Mouse (Mus musculus) ES-Bruce4 (cell line): ENCODE data around the gene Hypk.

Source experiments
- CTCF ChIP-seq: IDR thresholded peaks from one replicate; pipeline ENCODE4 v1.8.1; 2011; ENCODE audit warnings: low read depth, low read length
- EP300 ChIP-seq: IDR thresholded peaks from 2 replicates; pipeline ENCODE4 v1.6.1; 2011; ENCODE audit warnings: low read depth, low read length; ENCODE audit not compliant: insufficient read depth
- POLR2A ChIP-seq: IDR thresholded peaks from one replicate; pipeline ENCODE4 v1.8.1; 2011; ENCODE audit warnings: low read length; ENCODE audit not compliant: insufficient read depth

GRCm38 (mm10) chr2:121447006-121447405 is 6.1 kb upstream of the Hypk start:
- TF ChIP-seq CTCF = no peak
- TF ChIP-seq POLR2A = no peak
- TF ChIP-seq EP300 = no peak
